Mouse (Mus musculus) lung, embryonic 16.5 days (tissue): Measurements from ENCODE around the gene Myh9. TPM values are rescaled to one million over a fixed set of nuclear protein-coding genes. Genes with fewer than 3 reads are reported as not detected.

Experiments used
- ATAC-seq: fragments of 200-750 bp; cut with Nextera tagmentation; 2 replicates; pipeline ENCODE4 v1.8.0; 2017; ENCODE audit warnings: low read depth, mild to moderate bottlenecking, moderate library complexity
- H3K27ac ChIP-seq: fragments of 300-500 bp; sonication (generic); 2 replicates; pipeline ENCODE4 v1.5.1; 2014; ENCODE audit warnings: mild to moderate bottlenecking, control low read depth, low read length
- H3K27me3 ChIP-seq: fragments of 300-500 bp; sonication (generic); 2 replicates; pipeline ENCODE4 v1.6.1; 2014; ENCODE audit warnings: low read depth, low read length, mixed read lengths; ENCODE audit not compliant: control insufficient read depth, insufficient read depth
- H3K36me3 ChIP-seq: fragments of 300-500 bp; sonication (generic); 2 replicates; pipeline ENCODE4 v1.6.1; 2014; ENCODE audit warnings: low read length; ENCODE audit not compliant: control insufficient read depth, insufficient read depth
- H3K4me1 ChIP-seq: fragments of 300-500 bp; sonication (generic); replicated peaks from 2 replicates; pipeline ENCODE4 v1.6.1; 2014; ENCODE audit warnings: low read length, mixed read lengths; ENCODE audit not compliant: control insufficient read depth, insufficient read depth
- H3K4me2 ChIP-seq: fragments of 300-500 bp; sonication (generic); 2 replicates; pipeline ENCODE4 v1.6.1; 2014; ENCODE audit warnings: low read depth, low read length, control low read depth
- H3K4me3 ChIP-seq: fragments of 300-500 bp; sonication (generic); 2 replicates; pipeline ENCODE4 v1.5.1; 2014; ENCODE audit warnings: mild to moderate bottlenecking, low read length, control low read depth
- H3K9ac ChIP-seq: fragments of 300-500 bp; sonication (generic); 2 replicates; pipeline ENCODE4 v1.6.1; 2014; ENCODE audit warnings: low read length, control low read depth
- H3K9me3 ChIP-seq: fragments of 300-500 bp; sonication (generic); 2 replicates; pipeline ENCODE4 v1.6.1; 2016; ENCODE audit warnings: low read length; ENCODE audit not compliant: control insufficient read depth
- WGBS: fragments of 180-500 bp; shearing (Covaris S2); extraction: QIAGEN DNeasy Blood & Tissue Kit; methylation state at CpG from one replicate; pipeline ENCODE4 v1.1.7; 2014; 5-methylcytosine and 5-hydroxymethylcytosine counted together
- polyA plus RNA-seq: library from polyadenylated mRNA; unstranded; fragments of >200 nt; fragmentation: Nextera tagmentation; extraction: Ambion mirVana; gene quantifications from 2 replicates; pipeline ENCODE4 v1.2.1, GENCODE M21; 2015

The Myh9 gene
- polyA plus RNA-seq, 1 experiment from 2014 or later = 77.6 TPM

- H3K27ac ChIP-seq = peak overlapping the region; percentile 13
- ATAC-seq = no peak
- no peaks in the 10 kb centered on the region for H3K9me3 ChIP-seq
- no peaks in the 10 kb centered on the region for H3K27me3 ChIP-seq
- 68% methylated on average over 6 of the region's 6 CpGs for WGBS
- H3K36me3 ChIP-seq = no peaks in the 10 kb centered on the region
- H3K4me1 ChIP-seq = peaks cover 96% of the 10 kb centered on the region
- no peak overlapping the region for H3K9ac ChIP-seq
- no peak overlapping the region for H3K4me2 ChIP-seq
- H3K4me3 ChIP-seq = no peak overlapping the region
Observed at GRCm38 (mm10) chr15:77833731-77834130, 8.2 kb downstream of the Myh9 start.

- H3K9ac ChIP-seq = no peak overlapping the region
- H3K4me1 ChIP-seq = peaks cover 96% of the 10 kb centered on the region
- H3K27me3 ChIP-seq = no peaks in the 10 kb centered on the region
- H3K27ac ChIP-seq = peak overlapping the region; percentile 13
- no peaks in the 10 kb centered on the region for H3K36me3 ChIP-seq
- no peaks in the 10 kb centered on the region for H3K9me3 ChIP-seq
- H3K4me3 ChIP-seq = no peak overlapping the region
- no peak overlapping the region for H3K4me2 ChIP-seq
- no peak for ATAC-seq
Observed at GRCm38 (mm10) chr15:77833083-77833482, 8.9 kb downstream of the Myh9 start.

GRCm38 (mm10) chr15:77832458-77832904, 9.5 kb downstream of the Myh9 start:
- no peaks in the 10 kb centered on the region for H3K9me3 ChIP-seq
- peak overlapping the region; percentile 89 for H3K27ac ChIP-seq
- H3K9ac ChIP-seq = 0 out of 2 replicates have a peak overlapping the region, but pooled peaks have one; percentile 27
- no peak overlapping the region for H3K4me2 ChIP-seq
- no peaks in the 10 kb centered on the region for H3K36me3 ChIP-seq
- no peaks in the 10 kb centered on the region for H3K27me3 ChIP-seq
- WGBS = 59% methylated on average over 7 of the region's 7 CpGs
- peak; percentile 21; the same call in 1 of the 2 replicates for ATAC-seq
- H3K4me3 ChIP-seq = no peak overlapping the region
- H3K4me1 ChIP-seq = peaks cover 96% of the 10 kb centered on the region

- ATAC-seq = 0 out of 2 replicates have a peak, but pooled peaks have one; percentile 23
Observed at GRCm38 (mm10) chr15:77831754-77832457, 10.1 kb downstream of the Myh9 start.

GRCm38 (mm10) chr15:77831138-77831579, 10.8 kb downstream of the Myh9 start:
- H3K4me1 ChIP-seq = peaks cover 89% of the 10 kb centered on the region
- peak overlapping the region; percentile 89 for H3K27ac ChIP-seq
- no peaks in the 10 kb centered on the region for H3K27me3 ChIP-seq
- 56% methylated on average over 2 of the region's 2 CpGs for whole genome bisulfite sequencing
- no peak overlapping the region for H3K4me3 ChIP-seq
- H3K9me3 ChIP-seq = no peaks in the 10 kb centered on the region
- H3K4me2 ChIP-seq = no peak overlapping the region
- peak; percentile 5; the same call in 1 of the 2 replicates for ATAC-seq
- no peaks in the 10 kb centered on the region for H3K36me3 ChIP-seq
- H3K9ac ChIP-seq = no peak overlapping the region

More at GRCm38 (mm10) chr15:77831754-77832457, 10.1 kb downstream of the Myh9 start:
- no peak overlapping the region for H3K4me2 ChIP-seq
- 42% methylated on average over 8 of the region's 8 CpGs for WGBS
- H3K36me3 ChIP-seq = no peaks in the 10 kb centered on the region
- no peak overlapping the region for H3K4me3 ChIP-seq
- H3K9ac ChIP-seq = no peak overlapping the region
- H3K9me3 ChIP-seq = no peaks in the 10 kb centered on the region
- H3K27ac ChIP-seq = peak overlapping the region; percentile 89
- H3K4me1 ChIP-seq = peaks cover 96% of the 10 kb centered on the region
- no peaks in the 10 kb centered on the region for H3K27me3 ChIP-seq

- no peak for ATAC-seq
- H3K4me3 ChIP-seq = no peak overlapping the region
- H3K9ac ChIP-seq = no peak overlapping the region
- H3K9me3 ChIP-seq = no peaks in the 10 kb centered on the region
- no peak overlapping the region for H3K4me2 ChIP-seq
- peaks cover 87% of the 10 kb centered on the region for H3K4me1 ChIP-seq
- H3K27me3 ChIP-seq = no peaks in the 10 kb centered on the region
- H3K27ac ChIP-seq = peak overlapping the region; percentile 89
- no peaks in the 10 kb centered on the region for H3K36me3 ChIP-seq
- WGBS = 65% methylated on average over 5 of the region's 5 CpGs
Observed at GRCm38 (mm10) chr15:77830481-77831137, 11.4 kb downstream of the Myh9 start.

- WGBS = 72% methylated on average over 2 of the region's 2 CpGs
- ATAC-seq = no peak
- no peak overlapping the region for H3K9ac ChIP-seq
- H3K9me3 ChIP-seq = no peaks in the 10 kb centered on the region
- H3K4me2 ChIP-seq = no peak overlapping the region
- peaks cover 83% of the 10 kb centered on the region for H3K4me1 ChIP-seq
- H3K27me3 ChIP-seq = no peaks in the 10 kb centered on the region
- H3K4me3 ChIP-seq = no peak overlapping the region
- peak overlapping the region; percentile 7; the same call in 1 of the 2 replicates for H3K27ac ChIP-seq
- H3K36me3 ChIP-seq = no peaks in the 10 kb centered on the region
Observed at GRCm38 (mm10) chr15:77829542-77829941, 12.4 kb downstream of the Myh9 start.

GRCm38 (mm10) chr15:77828910-77829309, 13.1 kb downstream of the Myh9 start:
- Histone ChIP-seq H3K4me3 (no peak overlapping the region), H3K36me3 (no peaks in the 10 kb centered on the region), H3K27ac (0 out of 2 replicates have a peak overlapping the region, but pooled peaks have one; percentile 24), H3K4me2 (no peak overlapping the region), H3K4me1 (peaks cover 83% of the 10 kb centered on the region), H3K9me3 (no peaks in the 10 kb centered on the region), H3K9ac (no peak overlapping the region), H3K27me3 (no peaks in the 10 kb centered on the region)
- no peak for ATAC-seq
- 88% methylated on average over 6 of the region's 6 CpGs for WGBS

GRCm38 (mm10) chr15:77828242-77828641, 13.7 kb downstream of the Myh9 start:
- no peak overlapping the region for H3K4me3 ChIP-seq
- peak overlapping the region; percentile 13 for H3K4me2 ChIP-seq
- 79% methylated on average over 12 of the region's 12 CpGs for WGBS
- no peaks in the 10 kb centered on the region for H3K27me3 ChIP-seq
- peaks cover 84% of the 10 kb centered on the region for H3K4me1 ChIP-seq
- no peaks in the 10 kb centered on the region for H3K36me3 ChIP-seq
- H3K9ac ChIP-seq = peak overlapping the region; percentile 21
- H3K27ac ChIP-seq = peak overlapping the region; percentile 91
- ATAC-seq = no peak
- no peaks in the 10 kb centered on the region for H3K9me3 ChIP-seq
